Mouse (Mus musculus) kidney, adult 11 months (tissue): ENCODE measurements around the gene Zfp825.
"Not testable (repeated sequence)": the region's sequence is repeated elsewhere in the genome, so short reads cannot be mapped to it uniquely, and the experiment has no call there.

Experiments
- DNase-seq: peaks from one replicate; pipeline ENCODE4 v3.0.0; 2022

Gene Zfp825

DNA sequence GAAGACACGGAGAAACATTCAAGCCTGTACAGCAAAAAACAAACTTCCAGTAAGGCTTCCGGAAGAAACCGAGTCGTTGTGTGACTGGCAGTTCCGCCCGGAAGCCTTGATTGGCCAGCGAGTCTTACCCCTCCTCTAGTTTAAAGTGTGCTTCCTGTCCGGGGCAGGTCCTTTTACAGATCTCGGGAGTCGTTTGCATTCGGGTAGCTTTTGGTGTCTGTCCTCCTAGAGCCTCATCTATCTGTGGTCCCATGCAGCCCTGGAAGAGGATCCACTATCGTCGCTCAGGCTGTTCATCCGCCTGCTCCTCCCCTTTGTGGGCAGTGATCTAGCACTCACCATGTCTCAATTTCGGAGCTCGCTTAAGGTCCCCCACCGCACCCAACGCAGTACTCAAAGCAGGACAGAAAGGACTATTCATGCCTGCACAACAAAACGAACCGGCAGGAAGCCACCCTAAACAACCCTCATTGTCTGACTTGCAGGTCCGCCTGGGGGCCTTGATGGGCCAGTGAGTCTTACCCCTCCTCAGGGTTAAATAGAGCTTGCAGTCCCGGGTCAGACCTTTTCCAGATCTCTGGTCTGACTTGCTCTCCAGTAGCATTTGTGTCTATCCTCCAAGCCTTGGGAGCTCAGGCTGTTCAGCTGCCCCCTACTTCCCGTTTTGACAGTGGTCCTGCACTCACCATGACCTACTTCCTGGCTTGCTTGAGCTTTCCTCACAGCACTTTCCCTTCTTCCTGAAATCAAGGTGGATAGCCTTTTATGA lies at the start of gene Zfp825:
Zfp825 (minus strand) TSS at position 82 of the 769 bp plus-strand sequence.
- peak; percentile 76 for DNase-seq

- DNase-seq = not testable (repeated sequence)
These were observed 41.6 kb upstream of the Zfp825 start for GRCm38 (mm10) chr13:74535418-74535817.

DNA sequence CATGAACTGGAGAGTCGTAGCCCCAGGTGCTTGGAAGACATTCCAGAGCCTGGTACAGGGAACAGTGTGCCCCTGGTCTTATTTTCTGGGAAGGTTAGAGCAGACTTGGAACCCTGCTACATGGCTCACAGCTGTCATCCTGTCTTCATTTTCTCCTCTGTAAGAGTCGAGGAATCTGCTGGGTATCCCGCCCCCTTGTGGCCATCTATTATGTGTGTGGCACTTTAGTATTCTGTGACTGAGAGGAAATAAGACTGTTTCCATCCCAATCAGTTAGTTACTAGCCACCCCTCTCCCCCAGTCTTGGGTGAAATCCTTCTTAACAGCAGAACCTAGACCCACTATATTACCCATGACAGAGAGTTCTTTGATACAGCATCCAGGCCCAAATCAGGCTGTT lies 41.1 kb upstream of the Zfp825 start:
- DNase-seq = peak; percentile 23

DNA sequence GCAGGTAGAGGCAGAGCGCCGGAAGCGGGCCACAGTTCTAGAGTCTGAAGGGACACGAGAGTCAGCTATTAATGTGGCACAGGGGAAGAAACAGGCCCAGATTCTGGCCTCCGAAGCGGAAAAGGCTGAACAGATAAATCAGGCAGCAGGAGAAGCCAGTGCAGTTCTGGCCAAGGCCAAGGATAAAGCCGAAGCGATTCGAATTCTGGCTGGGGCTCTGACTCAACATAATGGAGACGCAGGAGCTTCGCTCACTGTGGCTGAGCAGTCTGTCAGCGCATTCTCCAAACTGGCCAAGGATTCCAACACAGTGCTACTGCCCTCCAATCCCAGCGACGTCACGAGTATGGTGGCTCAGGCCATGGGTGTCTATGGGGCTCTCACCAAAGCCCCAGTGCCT lies 40.3 kb upstream of the Zfp825 start:
- DNase-seq = no peak

- peak; percentile 25 for DNase-seq
These were observed 37.5 kb upstream of the Zfp825 start for GRCm38 (mm10) chr13:74531251-74531650.

DNA sequence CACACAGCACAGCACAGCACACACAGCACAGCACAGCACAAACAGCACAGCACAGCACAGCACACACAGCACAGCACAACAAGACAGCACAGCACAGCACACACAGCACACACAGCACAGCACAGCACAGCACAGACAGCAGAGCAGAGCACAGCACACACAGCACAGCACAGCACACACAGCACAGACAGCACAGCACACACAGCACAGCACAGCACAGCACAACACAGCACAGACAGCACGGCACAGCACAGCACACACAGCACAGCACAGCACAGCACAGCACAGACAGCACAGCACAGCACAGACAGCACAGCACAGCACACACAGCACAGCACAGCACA lies 35.6 kb upstream of the Zfp825 start:
- DNase-seq = not testable (repeated sequence)

- not testable (repeated sequence) for DNase-seq
These were observed 35.0 kb upstream of the Zfp825 start for GRCm38 (mm10) chr13:74528519-74529371.

DNA sequence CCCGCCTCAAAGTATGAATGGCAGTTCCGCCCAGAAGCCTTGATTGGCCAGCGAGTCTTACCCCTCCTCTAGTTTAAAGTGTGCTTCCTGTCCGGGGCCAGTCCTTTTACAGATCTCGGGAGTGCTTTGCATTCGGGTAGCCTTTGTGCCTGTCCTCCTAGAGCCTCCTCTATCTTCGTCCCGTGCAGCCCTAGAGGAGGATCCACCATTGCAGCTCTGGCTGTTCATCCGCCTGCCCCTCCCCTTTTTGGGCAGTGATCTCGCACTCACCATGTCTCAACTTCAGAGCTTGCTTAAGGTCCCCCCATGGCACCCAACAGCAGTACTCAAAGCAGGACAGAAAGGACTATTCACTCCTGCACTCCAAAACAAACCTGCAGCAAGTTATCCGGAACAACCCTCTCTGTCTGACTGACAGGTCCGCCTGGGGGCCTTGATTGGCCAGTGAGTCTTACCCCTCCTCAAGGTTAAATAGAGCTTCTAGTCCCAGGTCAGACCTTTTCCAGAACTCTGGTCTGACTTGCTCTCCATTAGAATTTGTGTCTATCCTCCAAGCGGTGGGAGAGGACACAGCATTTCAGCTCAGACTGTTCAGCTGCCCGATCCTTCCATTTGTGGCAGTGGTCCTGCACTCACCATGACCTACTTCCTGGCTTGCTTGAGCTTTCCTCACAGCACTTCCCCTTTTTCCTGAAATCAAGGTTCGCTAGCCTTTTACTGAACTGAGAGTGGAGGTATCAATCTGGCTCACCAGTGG lies 28.9 kb upstream of the Zfp825 start:
- peak; percentile 87 for DNase-seq

DNA sequence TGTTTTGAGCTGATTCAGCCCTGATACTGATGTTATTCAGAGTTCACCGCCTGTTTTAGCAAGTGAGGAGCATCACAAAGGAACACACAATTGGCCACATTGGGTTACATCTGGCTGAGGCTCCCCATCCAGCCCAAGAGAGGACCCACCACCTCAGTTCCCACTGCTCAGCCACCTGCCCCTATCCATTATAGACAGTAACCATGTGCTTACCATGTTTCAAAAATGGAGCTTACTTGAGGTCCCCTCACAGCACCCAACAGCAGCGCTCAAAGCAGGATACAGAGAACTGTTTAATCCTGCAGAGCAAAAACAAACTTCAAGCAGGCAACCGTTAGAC lies 28.3 kb upstream of the Zfp825 start:
- not testable (repeated sequence) for DNase-seq

DNA sequence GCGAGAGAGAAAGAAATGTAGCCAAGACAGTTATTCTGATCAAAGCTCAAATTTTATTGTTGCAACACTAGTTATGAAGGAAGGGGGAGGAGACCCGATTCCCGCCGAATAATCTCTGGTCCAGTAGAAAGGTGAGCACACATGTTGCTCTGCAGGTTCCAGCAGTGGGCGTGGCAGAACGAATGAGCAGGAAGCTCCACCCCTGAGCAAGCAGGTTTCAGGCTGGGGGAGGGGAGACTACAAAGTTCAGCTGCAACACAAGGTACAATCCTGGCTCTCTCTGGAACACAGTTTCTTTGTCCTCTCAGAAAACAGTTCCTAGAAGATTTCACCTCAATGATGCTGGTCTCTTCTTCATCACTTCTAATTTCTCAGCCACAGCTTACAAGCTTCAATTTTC lies 14.2 kb upstream of the Zfp825 start:
- peak; percentile 21 for DNase-seq

- DNase-seq = not testable (repeated sequence)
These were observed 9.1 kb upstream of the Zfp825 start for GRCm38 (mm10) chr13:74502851-74503250.

DNA sequence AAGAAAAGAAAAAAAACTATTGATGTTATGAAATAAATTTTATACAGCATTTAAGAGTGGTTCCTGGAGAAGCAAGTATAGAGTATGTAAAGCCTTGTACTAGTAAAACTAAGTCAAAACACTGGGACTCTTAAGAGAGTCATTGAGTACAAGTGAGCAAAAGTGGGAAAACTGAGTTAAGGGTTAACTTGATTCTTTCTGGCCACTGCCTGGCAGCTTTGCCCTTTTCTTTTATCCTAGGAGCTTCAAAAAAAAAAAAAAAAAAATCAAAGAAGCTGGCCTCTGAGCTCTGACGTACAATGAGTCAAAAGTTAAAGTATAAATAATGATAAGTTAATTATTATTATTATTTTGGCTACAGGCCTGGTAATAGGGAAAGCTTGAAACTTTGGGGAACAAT lies 5.9 kb upstream of the Zfp825 start:
- DNase-seq = peak; percentile 12

- not testable (repeated sequence) for DNase-seq
These were observed 9.5 kb downstream of the Zfp825 start for GRCm38 (mm10) chr13:74484326-74484725.

DNA sequence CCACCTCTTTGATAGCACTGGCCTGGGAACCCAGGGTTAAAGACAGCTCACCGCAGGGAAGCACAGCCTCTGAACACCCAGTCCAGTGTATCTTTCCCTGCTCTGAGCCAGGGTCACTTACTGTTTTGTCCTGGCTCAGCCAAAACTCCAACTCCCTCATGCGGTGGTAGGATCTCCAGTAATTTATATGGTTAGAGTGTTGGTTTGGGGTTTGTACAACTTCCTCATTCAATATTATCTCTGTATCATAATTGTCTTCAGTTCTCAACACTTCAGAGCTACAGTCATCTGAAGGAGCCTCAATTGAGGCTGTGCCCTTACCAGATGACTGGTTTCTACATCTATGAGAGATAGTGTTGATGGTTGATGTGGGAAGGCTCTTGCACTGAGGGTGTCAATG lies 22.3 kb downstream of the Zfp825 start:
- not testable (repeated sequence) for DNase-seq

- DNase-seq = peak; percentile 81
These were observed 30.9 kb downstream of the Zfp825 start for GRCm38 (mm10) chr13:74462699-74463385.

GRCm38 (mm10) chr13:74462318-74462698 lies 31.5 kb downstream of the Zfp825 start:
- not testable (repeated sequence) for DNase-seq

GRCm38 (mm10) chr13:74439895-74440294 lies 53.9 kb downstream of the Zfp825 start:
- no peak for DNase-seq
